Mouse (Mus musculus) left cerebral cortex, postnatal 4 days (tissue): ENCODE results near the gene Nppc. TPM values are rescaled to one million over a fixed set of nuclear protein-coding genes. Genes with fewer than 3 reads are reported as not detected.

Experiments
- DNase-seq: peaks from one replicate; pipeline ENCODE4 v3.0.0-alpha.2; 2022
- intact Hi-C: fragments of 180-260 bp; cut with DNase I; formaldehyde crosslinking; loops from one replicate; pipeline ENCODE4 v1.15.1; 2025
- total RNA-seq, 2 experiments: library from RNA; stranded (reverse); gene quantifications; 2 replicates each; pipeline ENCODE4 v1.2.3; 2021

Gene Nppc
- total RNA-seq: 1 to 10 TPM; 7.3 to 7.6 TPM

- intact Hi-C loops: loop anchor here (10.0 kb wide), 1 partner anchor 184 kb away; no protein-coding TSS in a partner anchor
- peak; percentile 64 for DNase-seq
These were observed at the start of gene Nppc for GRCm38 (mm10) chr1:86670279-86671038. Gene Nppc, minus strand, starts transcription at chr1:86670571.

DNA sequence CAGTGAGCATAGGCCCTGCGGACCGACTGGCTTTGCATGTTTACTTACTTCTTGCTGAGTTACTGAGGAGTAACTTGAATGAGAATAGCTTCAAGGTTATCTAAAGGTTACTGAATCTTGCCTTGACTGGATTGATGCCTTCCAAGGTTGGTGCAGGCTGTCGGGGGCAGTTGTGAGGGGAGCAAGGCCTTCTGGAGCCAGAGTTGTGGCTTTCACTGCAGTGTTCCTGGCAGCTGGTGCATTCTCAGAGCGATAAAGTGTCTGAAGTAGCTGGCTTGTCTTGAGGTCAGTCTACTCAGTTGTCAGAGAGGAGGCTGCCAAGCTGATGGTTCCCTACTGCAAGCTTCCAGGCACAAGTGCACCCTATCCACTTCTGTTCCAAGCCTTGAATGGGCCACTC lies 49.0 kb upstream of the Nppc start:
- no peak for DNase-seq
- intact Hi-C loops: no loop called here

DNA sequence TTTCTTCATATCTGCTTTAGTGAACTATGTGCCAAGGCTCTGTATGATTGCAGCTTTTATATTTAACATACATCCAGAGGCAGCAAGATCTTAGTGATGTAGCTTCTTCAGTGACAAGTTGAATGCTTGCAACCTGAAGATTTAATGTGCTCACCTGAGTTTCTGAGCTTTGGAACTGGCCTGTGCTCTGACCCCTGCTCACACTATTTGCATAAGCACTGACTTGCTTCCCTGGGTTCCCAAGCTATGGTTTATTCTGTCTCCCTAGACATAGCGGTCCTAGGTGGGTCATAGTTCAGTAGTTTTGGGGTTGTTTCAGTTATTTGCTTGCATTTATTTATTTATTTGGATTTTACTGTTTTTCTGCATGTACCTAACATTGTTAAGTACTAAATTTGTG lies 47.8 kb upstream of the Nppc start:
- intact Hi-C loops: no loop called here
- DNase-seq: no peak

GRCm38 (mm10) chr1:86713054-86713453 lies 42.7 kb upstream of the Nppc start:
- intact Hi-C loops: no loop called here

GRCm38 (mm10) chr1:86712045-86712444 lies 41.7 kb upstream of the Nppc start:
- intact Hi-C loops: no loop called here
- no peak for DNase-seq

More at GRCm38 (mm10) chr1:86713054-86713453, 42.7 kb upstream of the Nppc start:
- DNase-seq: no peak

DNA sequence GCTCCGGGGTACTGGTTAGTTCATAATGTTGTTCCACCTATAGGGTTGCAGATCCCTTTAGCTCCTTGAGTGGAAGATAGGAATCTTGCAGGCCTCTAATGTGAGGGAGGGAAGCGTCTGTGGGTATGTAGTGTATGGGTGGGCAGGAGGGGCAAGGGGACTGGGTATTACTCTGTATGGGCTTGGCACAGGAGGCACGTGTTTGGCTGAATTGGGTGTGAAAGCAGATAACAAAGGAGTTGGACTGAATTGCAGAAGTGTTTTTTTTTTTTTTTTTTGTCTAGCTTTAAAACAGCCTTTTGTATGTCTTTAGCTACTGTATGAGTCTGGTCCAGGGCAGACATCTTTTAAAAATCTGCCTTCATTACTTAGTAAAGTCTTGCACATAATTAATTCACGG lies 39.2 kb upstream of the Nppc start:
- no peak for DNase-seq
- intact Hi-C loops: no loop called here

DNA sequence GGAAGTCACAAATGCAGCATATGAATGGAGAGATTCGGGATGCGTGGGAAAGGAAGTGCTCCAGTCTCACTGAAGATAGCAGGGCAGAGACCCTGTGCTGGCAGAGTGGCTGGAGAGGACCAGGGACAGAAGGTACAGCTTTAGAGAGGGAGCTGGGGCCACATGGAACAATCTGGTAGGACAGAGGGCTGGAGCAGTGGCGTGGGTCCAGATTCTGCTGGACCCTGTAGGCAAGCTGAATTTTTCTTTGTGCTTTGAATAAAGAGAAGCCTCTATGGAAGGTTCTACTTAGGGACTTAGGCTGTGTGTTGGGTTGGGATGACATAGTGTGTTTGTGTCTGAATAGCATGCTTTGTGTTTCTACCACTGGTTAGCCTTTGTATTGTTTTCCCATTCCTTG lies 35.1 kb upstream of the Nppc start:
- peak; percentile 20 for DNase-seq
- intact Hi-C loops: no loop called here

GRCm38 (mm10) chr1:86703965-86704326 lies 33.6 kb upstream of the Nppc start:
- DNase-seq: no peak

GRCm38 (mm10) chr1:86703300-86703964 lies 33.1 kb upstream of the Nppc start, which contains the start of gene Dis3l2:
Gene Dis3l2, plus strand, starts transcription at chr1:86703808.
- intact Hi-C loops: no loop called here
- DNase-seq: peak; percentile 91

More at GRCm38 (mm10) chr1:86703965-86704326, 33.6 kb upstream of the Nppc start:
- intact Hi-C loops: no loop called here

DNA sequence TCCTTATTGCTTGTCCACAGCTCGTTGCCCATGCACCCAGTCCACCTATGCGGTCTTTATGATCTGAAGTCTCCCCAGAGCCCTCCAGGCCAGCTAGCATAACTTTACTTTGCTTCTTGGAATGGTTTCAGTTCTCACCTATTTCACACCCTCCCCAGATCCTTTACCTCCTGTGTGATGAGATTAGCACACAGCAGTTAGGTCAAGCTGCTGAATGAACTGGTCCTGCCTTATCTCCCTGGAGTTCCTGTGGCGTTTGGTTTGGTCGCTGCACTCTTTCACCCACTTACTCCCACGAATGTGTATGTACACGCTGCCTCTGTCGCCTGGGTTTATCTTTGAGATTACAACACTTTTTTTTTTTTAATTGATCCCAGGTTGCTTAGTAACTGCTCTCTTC lies 30.0 kb upstream of the Nppc start:
- intact Hi-C loops: no loop called here
- DNase-seq: no peak

- DNase-seq: no peak
- intact Hi-C loops: no loop called here
These were observed 29.2 kb upstream of the Nppc start for GRCm38 (mm10) chr1:86699346-86700136.

GRCm38 (mm10) chr1:86698721-86699120 lies 28.4 kb upstream of the Nppc start:
- DNase-seq: no peak
- intact Hi-C loops: no loop called here

DNA sequence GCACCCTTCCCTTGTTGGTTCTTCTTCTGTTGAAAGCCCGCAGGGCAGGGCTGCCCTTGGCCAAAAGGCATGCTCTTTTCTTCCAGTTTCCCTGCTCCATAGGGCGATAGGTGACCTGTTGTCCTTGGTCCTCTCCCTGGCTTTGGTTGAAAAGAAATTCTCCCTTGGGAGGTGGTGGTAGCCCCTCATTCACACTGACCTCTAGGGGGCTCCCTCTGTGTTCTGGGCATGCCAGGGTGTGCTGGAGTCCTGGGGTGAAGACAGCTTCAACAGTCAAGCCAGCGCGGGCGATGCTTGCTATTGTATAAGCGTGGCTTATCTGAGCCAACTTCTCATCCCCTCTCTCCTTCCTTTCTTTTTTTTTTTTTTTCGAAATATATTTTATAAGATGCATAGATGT lies 26.6 kb upstream of the Nppc start:
- intact Hi-C loops: no loop called here
- DNase-seq: no peak

DNA sequence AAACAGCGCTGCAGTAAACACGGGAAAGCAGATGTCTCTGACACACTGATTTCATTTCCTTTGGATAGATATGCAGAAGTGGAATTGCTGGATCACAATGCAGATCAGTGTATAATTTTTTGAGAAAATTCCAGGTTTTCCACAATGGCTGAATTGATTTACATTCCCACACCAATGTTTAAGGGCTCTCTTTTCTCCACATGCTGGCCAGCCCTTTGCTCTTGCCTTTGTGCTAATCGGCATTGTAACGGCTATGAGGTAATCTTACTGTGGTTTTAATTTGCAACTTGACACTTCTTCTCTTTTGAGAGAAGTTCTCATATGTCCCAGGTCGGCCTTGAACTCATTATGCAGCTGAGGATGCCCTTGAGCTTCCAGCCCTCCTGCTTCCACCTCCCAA lies 20.7 kb upstream of the Nppc start:
- DNase-seq: no peak
- intact Hi-C loops: no loop called here

- DNase-seq: no peak
- intact Hi-C loops: no loop called here
These were observed 16.9 kb upstream of the Nppc start for GRCm38 (mm10) chr1:86687236-86687635.

GRCm38 (mm10) chr1:86678667-86679066 lies 8.3 kb upstream of the Nppc start:
- intact Hi-C loops: loop anchor here (10.0 kb wide), 1 partner anchor 176 kb away; no protein-coding TSS in a partner anchor
- no peak for DNase-seq

DNA sequence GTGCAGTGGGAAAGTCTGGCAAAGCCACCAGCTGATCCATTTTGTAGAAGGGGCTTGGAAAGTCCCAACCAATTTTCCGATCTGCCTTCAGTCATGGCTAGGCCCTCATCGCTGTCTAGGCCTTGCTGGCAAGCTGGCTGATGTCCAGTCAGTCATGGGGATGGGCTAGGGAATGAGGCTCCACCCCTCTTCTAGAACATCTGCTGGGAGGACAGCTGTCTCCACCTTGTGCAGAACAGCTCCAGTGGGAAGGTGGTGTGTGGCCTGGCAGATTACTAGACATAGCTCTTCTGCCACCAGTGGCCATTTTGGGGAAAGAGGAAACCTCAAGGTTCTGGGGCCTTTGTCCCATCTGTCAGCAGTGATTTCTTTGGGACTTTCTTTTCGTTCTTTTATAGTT lies 7.3 kb upstream of the Nppc start:
- no peak for DNase-seq
- intact Hi-C loops: loop anchor here (10.0 kb wide), 1 partner anchor 177 kb away; no protein-coding TSS in a partner anchor

DNA sequence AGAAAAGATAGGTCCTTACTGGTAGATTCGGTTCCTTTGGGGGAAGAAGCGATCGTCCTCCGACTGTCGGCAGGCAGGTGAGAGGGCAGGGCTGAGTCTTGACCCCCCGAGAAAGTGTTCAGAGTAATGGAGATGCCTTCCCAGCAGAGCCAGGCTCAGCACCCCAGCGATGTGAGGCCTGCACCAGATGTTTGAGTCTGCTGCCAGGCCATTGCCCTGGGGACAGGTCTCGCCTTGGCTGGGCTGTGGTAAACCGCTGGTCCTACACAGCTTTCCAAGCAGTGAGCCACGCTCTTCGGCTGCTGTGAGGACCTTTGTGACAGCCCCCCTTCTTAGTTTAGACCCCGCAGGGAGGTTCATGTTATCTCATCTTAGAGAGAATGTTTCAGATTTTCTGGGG lies 4.8 kb upstream of the Nppc start:
- intact Hi-C loops: loop anchor here (10.0 kb wide), 1 partner anchor 180 kb away; no protein-coding TSS in a partner anchor

DNA sequence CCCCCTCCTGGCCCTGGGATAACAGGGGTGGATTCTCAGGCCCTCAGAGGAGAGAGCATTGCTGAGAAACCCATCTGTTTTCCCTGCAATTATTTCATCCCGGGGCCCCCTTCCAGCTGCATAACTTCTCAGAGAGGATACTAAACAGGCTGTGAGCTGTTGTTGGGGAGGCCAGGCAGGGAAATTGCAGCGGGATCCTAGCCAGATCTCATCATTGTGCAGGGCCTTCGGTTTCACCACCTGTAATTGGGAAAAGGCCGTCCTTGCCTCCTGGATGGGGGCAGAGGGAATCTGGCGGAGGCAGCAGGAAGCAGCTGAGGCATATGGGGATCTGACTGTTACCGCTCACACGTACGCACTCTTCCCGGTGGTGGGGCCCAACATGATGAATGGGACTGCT lies 4.0 kb upstream of the Nppc start:
- intact Hi-C loops: loop anchor here (10.0 kb wide), 1 partner anchor 180 kb away; no protein-coding TSS in a partner anchor

More for the DNA sequence above, 4.8 kb upstream of the Nppc start:
- DNase-seq: no peak

GRCm38 (mm10) chr1:86669552-86670273 lies 658 bp downstream of the Nppc start:
- intact Hi-C loops: loop anchor here (2.0 to 10.0 kb wide), 3 partner anchors 185 to 515 kb away; partner anchors contain the start of gene Prss56
- peak; percentile 74 for DNase-seq

More for the DNA sequence above, 4.0 kb upstream of the Nppc start:
- DNase-seq: peak; percentile 32
